Comparison of ENCODE assay signal across 9 mouse cellular contexts in genomic region chr10:117983271-117983670, GRCm38 (mm10).
DNase-seq lines count a peak whose midpoint lies in the region; ATAC-seq lines count a peak whose summit lies in the region.
"Had no signal": no experiment of that assay in that cellular context is flagged by ENCODE, and none has a peak within 500 bp of the region (broad histone marks: within the 10 kb centered on the region; RNA-seq: fewer than 3 reads in every experiment).

No protein-coding gene starts in this region.

- no peak overlapping the region for H3K4me3 ChIP-seq in heart, embryonic 15.5 days
- H3K4me3 ChIP-seq in neural tube, embryonic 13.5 days = no peak overlapping the region
- no peak overlapping the region for H3K4me3 ChIP-seq in hindbrain, embryonic 12.5 days

- no peaks in the 10 kb centered on the region for H3K9me3 ChIP-seq in heart, embryonic 15.5 days (replicated peaks)
- H3K9me3 ChIP-seq in neural tube, embryonic 13.5 days = no peaks in the 10 kb centered on the region
- H3K9me3 ChIP-seq in hindbrain, embryonic 12.5 days (replicated peaks) = no peaks in the 10 kb centered on the region

- H3K27ac ChIP-seq in heart, embryonic 15.5 days = peak overlapping the region; percentile 55
- peak overlapping the region; percentile 69 for H3K27ac ChIP-seq in neural tube, embryonic 13.5 days (replicated peaks)
- no peak overlapping the region for H3K27ac ChIP-seq in hindbrain, embryonic 12.5 days

- 71% methylated on average over 8 of the region's 8 CpGs for WGBS in heart, embryonic 15.5 days
- WGBS in neural tube, embryonic 13.5 days = 87% methylated on average over 8 of the region's 8 CpGs
- WGBS in hindbrain, embryonic 12.5 days = 86% methylated on average over 8 of the region's 8 CpGs

- no peaks in the 10 kb centered on the region for H3K36me3 ChIP-seq in heart, embryonic 15.5 days
- no peaks in the 10 kb centered on the region for H3K36me3 ChIP-seq in neural tube, embryonic 13.5 days
- no peaks in the 10 kb centered on the region for H3K36me3 ChIP-seq in splenic B cell, adult 2 months (ENCODE audit: control insufficient read depth, insufficient read depth, low read length, poor library complexity, severe bottlenecking)
- no peaks in the 10 kb centered on the region for H3K36me3 ChIP-seq in hindbrain, embryonic 12.5 days

- no peak overlapping the region for H3K9ac ChIP-seq in heart, embryonic 15.5 days
- no peak overlapping the region for H3K9ac ChIP-seq in neural tube, embryonic 13.5 days
- H3K9ac ChIP-seq in hindbrain, embryonic 12.5 days = no peak overlapping the region

- no peaks in the 10 kb centered on the region for H3K27me3 ChIP-seq in heart, embryonic 15.5 days
- H3K27me3 ChIP-seq in neural tube, embryonic 13.5 days = no peaks in the 10 kb centered on the region
- H3K27me3 ChIP-seq in splenic B cell, adult 2 months (ENCODE audit: control insufficient read depth, insufficient read depth, low read length, poor library complexity, severe bottlenecking) = no peaks in the 10 kb centered on the region
- H3K27me3 ChIP-seq in hindbrain, embryonic 12.5 days = no peaks in the 10 kb centered on the region

- H3K4me2 ChIP-seq in heart, embryonic 15.5 days = no peak overlapping the region
- H3K4me2 ChIP-seq in neural tube, embryonic 13.5 days = no peak overlapping the region
- H3K4me2 ChIP-seq in hindbrain, embryonic 12.5 days (replicated peaks) = no peak overlapping the region

- no peak for ATAC-seq in heart, embryonic 15.5 days (replicated peaks; ENCODE audit: insufficient number of reproducible peaks, insufficient read depth, low FRiP score, low read depth)
- no peak for ATAC-seq in neural tube, embryonic 13.5 days (ENCODE audit: low read depth)
- ATAC-seq in erythroid progenitor cell, adult 5-6 weeks (replicated peaks; ENCODE audit: low FRiP score, poor library complexity, severe bottlenecking) = no peak
- ATAC-seq in hindbrain, embryonic 12.5 days (ENCODE audit: low FRiP score) = no peak

- DNase-seq in heart, adult 8-10 months (ENCODE audit: low spot score) = no peak
- DNase-seq in neural tube, embryonic 10.5 days (ENCODE audit: extremely low spot score, low spot score) = no peak
- DNase-seq in kidney, postnatal 36 days = peak; percentile 29 to 50
- DNase-seq in splenic B cell, adult 2 months (ENCODE audit: low read depth, low spot score) = peak; percentile 39
- DNase-seq: cerebellum, adult 2 months had no signal

- H3K4me1 ChIP-seq in heart, embryonic 15.5 days (replicated peaks) = peaks cover 31% of the 10 kb centered on the region
- H3K4me1 ChIP-seq in neural tube, embryonic 13.5 days (replicated peaks) = peaks cover 12% of the 10 kb centered on the region
- H3K4me1 ChIP-seq in hindbrain, embryonic 12.5 days = no peaks in the 10 kb centered on the region

Comparison
In these comparisons a context has a peak if more than half of its experiments do, and no peak if none do; other contexts are left out.
1. DNase-seq: peak in kidney, postnatal 36 days (2 of 2) and splenic B cell, adult 2 months (single experiment); none in heart, adult 8-10 months (single experiment) and neural tube, embryonic 10.5 days (single experiment).